Mouse (Mus musculus): Measurements from ENCODE around the gene Ptgds.

Gene Ptgds

DNA sequence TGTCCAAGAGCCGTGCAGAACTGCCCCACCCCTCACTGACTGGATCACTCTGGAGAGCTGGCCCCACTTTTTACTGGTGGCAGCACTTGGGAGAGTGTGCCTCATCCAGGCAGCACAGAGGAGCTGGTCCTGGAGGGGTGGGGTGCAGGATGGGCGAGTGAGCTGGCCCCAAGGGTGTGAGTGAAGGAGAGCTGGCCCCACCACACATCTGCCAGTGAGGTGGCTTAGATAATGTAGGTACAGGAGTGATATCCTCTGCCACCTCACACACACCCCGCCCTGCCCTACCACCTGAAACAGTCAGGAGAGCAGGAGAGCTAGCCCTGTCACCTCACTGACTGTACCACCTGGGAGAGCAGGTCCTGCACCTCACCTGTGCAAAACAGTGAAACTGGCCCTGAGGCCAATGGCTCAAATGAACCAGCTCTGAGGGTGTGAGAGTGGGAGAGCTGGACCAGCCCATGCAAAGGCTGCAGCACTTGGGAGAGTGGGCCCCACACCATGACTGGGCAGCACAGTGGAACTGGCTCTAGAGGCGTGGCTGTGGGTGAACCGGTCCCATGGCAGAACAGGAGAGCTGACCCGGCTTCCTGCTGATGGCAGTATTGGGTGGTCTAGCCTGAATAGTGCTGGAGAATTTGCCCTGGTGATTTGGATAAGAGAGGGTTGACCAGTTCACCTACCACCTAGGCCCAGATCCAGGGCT, 18.3 kb upstream of the Ptgds start:
- in situ Hi-C loops (cut with MboI; ENCODE audit: unreplicated experiment in 2 of 2): no loop called here

DNA sequence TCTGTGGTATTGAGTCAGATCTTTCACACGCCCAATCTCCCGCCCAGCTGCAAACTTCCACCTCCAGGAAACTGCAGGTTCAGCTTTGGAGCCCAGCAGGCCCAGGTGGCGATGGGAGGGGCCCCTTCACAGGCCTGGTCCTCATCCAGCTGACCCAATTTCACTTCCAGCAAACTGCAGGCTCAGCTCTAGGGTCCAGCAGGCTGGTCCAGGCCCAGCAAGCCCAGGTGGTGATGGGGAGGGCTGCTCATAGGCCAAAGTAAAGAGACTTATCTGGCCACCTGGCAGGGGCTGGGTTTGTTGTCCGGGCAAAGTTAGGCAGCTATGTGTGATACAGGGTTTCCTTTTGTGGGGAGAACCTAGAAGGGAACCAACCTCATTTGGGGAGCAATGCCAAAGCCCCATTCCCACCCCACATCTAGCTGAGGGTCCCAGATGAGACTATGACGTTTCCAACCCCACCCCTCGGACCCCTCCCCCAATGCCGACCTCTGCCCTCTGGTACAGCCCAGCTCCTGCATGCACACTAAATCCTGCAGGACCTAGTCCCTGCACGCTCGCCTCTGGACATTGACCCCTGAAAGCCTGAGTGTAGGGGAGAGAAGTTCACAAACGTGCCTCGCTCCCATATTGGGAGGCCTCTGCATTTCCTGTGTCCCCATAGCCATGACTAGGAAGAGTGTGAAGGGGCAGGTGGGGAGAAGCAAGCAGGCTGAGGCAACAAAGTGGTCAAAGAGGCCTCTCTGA, 15.2 kb upstream of the Ptgds start:
- in situ Hi-C loops (cut with MboI; ENCODE audit: unreplicated experiment in 2 of 2): loop anchor here (5.0 kb wide), 2 partner anchors 63 to 203 kb away; partner anchors contain the start of gene Fut7 (in 2 of the 2)

DNA sequence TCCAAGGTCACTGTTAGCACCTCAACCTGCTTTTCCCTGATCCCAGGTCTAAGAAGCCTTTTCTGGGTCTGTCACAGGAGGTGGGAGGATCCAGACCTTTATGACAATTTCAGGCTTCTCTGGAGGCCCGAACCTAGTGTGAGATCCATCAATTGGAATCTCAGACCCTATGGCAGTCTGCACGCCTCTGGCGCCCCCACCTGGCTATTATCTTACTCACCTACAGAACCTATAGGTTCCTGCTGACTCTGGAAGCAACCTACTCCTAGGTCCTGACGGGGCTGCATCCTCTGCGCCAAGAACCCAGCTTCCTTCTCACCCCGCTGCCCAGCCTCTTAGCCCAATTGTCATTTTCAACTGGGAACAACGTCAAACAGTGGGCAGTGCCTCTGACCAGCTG, 13.1 kb upstream of the Ptgds start:
- in situ Hi-C loops (cut with MboI; ENCODE audit: unreplicated experiment in 2 of 2): loop anchor here (5.0 kb wide), 2 partner anchors 61 to 201 kb away; partner anchors contain the start of gene Fut7 (in 2 of the 2)

DNA sequence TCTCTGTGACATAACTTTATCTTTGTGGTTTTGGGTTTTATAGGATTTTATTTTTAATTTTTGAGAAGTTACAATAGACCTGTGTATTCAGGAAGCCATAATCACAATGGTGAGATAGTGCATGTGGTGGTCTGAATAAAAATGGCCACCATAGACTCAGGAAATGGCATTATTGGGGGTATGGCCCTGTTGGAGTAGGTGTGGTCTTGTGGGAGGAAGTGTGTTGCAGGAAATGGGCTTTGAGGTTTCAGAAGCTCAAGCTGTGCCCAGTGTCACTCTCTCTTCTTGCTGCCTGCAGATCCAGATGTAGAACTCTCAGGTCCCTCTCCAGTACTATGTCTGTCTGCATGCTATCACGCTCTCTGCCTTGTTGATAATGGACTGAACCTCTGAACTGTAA, 10.7 kb upstream of the Ptgds start:
- in situ Hi-C loops (cut with MboI; ENCODE audit: unreplicated experiment in 2 of 2): loop anchor here (5.0 kb wide), 2 partner anchors 58 to 198 kb away; partner anchors contain the start of gene Fut7 (in 2 of the 2)

DNA sequence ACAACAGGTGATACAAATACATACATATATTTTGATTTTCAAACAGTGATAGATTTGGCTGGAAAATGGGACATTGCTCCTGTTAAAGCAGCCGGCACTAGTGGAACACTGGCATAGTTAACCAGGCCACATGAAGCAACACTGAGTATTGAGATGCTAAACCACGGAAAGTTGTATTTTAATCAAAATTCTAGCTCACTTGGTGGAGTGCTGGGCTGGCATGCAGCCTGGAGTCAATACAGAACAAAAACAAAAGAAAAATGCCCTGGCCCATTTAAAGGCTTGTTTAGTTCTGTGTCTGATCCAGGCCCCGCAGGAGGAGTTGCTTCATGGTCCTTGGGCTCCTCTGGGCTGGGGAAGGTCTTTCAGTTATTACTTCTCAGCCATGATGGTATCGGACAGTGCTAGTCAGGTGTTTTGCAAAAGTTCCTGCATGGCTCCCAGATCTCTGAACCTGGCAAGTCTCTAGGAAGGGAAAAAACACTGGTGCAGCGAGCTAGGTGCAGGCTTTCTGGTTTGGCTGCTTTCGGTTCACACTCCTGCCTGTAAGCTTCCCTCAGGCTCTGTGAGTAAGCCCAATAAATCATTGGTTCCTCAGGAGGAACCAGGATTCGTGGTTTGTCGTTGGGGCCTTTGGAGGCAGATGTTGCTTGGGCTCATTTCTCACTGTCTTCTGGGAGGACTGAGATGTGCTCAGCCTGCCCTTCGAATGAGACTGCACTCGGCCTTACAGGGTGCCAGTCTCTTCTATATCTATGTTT, 9.9 kb upstream of the Ptgds start:
- in situ Hi-C loops (cut with MboI; ENCODE audit: unreplicated experiment in 2 of 2): loop anchor here (5.0 kb wide), 2 partner anchors 57 to 197 kb away; partner anchors contain the start of gene Fut7 (in 2 of the 2)

DNA sequence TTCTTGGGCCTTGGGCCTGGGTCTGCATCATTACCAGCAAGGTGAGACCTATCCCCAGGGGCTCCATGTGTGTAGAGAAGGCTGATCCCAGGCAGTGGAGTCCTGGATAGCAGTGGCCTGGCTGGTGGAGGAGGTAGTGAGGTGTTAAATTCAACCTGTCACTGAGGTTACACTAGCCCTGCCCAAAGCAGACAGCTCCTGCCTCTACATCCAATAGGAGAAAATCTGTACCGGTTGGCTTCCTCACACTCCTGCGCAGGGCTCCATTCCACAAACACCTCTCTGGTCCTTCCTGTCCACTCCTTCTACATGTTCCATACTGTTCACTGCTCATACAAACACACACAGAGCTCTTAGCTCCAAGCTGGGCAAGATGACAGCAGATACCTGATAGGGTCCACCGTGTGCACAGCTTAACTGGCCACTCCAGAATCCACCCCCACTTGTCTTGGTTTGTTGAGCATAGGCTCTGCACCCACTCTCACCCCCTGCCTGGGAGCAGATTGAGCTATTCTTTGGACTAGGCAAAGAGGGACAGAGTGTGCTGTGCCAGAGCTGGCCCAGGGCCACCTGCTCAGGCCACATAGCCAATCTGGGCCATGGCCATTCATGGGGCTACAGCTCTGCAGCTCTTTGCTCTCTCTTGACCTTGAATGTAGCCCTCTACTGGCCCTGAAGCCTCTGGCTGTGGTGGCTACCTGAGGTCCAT, 8.3 kb upstream of the Ptgds start:
- in situ Hi-C loops (cut with MboI; ENCODE audit: unreplicated experiment in 2 of 2): no loop called here

DNA sequence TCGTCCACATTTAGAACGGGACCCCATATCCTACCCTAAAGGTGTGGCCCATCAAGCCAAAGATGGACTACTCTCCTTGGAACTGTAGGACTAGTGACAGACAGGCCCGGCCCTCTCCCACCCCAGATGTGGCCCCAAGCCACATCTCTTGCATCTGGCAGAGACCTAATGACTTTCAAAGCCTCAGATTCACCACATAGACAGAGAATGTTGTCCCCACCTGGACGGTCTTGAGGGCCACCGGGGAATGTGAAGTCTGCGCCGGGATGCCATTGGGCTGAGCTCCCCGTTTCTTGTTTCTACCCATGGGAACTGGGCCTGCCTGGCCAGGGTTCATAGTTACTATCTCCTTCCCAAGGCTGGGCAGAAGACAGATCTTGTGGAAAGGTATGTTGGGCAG, 7.7 kb upstream of the Ptgds start:
- in situ Hi-C loops (cut with MboI; ENCODE audit: unreplicated experiment in 2 of 2): no loop called here

DNA sequence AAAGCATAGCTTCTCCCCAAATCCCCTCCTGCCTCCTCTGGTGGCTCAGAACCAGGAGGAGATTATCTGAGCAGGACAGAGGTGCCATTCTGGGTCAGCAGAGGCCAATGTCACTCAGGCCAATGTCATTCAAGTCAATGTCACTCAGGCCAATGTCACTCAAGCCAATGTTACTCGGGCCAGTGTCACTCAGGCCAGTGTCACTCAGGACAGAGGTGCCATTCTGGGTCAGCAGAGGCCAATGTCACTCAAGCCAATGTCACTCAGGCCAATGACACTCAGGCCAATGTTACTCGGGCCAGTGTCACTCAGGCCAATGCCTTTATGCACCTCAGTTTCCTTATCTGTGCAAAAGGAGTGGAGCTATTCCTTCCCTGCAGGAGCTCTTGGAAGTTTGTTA, 2.7 kb upstream of the Ptgds start:
- in situ Hi-C loops (cut with MboI; ENCODE audit: unreplicated experiment in 2 of 2): no loop called here

DNA sequence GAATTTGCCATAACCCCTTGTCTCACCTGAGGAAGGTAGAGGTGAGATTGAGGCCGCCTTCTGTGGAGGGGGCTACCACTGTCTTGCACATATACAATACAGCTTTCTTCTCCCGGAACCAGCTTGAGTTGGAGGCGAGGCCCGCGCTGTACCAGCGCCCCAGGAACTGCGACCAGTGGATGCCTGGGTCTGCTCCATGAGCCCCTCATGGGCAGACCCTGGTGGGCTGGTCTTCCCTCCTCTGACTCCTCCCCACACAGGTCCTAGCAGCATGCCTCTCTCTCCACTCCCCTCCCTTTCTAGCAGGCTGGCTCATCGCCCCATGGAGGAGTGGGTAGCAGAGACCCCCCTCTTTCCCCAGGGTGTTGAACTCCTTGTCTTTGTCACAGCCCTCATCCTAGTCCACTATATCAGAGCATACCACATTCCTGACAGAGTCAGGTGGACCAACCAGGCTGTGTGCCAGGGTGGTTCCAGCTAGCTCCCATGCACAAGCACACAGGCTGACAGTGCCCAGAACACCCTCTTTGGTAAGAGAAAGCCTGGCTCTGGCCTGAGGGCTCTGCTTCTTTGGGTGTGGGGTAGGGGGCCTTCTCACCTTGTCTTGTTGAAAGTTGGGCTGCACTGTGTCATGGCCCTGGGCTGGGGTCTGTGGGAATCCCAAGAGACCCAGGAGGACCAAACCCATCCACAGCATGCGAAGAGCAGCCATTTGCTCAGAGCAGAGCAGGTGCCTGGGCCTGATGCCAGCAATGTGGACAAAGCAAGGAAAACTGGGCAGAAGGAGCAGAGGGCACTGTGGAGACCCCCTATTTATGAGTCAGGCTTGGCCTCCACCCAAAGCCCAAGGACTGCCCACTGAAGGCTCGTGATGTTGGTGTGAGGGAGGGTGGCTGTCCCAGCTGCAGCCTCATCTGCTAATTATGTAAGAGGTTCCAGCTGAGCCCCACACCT, 607 bp downstream of the Ptgds start:
- in situ Hi-C loops (cut with MboI; ENCODE audit: unreplicated experiment in 2 of 2): no loop called here

DNA sequence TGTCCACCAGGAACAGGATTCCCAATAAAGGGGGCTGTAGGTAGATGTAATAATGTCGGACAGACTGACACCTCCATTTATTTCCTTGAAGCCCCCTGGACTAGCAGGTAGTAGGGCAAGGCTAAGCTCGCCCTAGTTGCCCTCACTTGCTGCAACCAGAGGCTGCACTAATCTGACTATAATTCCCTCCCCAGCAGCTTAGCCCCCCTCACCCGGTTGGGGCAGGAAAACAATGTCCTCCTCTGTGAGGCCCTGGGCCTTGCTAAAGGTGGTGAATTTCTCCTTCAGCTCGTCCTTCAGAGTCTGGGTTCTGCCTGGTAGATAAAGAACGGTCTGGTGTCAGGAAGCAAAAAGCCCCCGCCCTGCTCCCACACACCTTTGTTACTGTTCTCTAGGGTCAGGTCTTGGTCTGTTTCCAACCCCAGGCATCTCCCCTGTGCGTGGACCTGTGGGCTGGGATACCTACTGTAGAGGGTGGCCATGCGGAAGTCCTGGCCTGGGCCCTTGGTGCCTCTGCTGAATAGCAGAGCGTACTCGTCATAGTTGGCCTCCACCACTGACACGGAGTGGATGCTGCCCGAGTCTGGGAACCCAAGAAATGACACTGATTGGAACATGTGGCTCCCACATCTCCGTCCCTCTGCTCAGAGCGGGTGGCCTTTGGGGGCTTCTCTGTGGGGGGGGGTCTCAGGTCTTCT, 2.1 kb downstream of the Ptgds start:
- in situ Hi-C loops (cut with MboI; ENCODE audit: unreplicated experiment in 2 of 2): no loop called here

DNA sequence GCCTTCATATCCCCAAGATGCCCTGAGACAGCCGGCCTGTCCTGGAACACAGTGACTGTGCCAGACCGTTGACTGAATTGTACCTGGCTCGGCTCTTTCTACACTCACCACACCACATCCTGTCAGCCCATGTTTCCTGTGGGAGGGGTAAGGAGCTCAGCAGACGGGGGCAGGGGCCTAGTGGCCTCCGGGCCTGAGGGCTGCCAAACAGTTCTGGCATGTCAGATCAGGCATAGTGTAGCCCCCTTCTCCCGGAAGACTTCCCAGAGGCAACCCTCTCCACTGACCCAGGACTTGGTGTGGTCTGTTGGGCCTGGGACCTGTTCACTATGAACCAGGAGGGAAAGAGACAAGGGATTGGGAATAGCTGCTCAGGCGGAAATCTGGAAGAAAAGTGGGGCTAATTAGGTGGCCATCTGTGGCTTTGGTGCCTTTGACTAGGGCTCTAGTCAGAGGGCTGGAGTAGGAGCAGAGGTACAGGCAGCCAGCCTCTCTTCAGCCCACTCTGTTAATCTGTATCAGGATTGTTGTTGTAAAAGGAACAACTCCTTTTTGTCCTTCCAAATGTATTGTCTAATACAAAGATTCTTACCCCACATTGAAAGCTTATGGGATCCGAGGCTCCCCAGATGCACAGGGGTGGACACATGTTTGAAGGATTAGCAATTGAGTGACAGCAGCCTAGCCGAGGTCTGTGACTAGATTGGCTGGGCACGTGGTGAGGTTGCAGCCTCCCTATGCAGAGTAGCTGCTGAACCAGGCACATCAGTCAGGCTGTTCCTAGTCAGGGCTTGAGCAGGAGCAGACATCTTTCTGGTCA, 3.8 kb downstream of the Ptgds start:
- in situ Hi-C loops (cut with MboI; ENCODE audit: unreplicated experiment in 2 of 2): no loop called here

DNA sequence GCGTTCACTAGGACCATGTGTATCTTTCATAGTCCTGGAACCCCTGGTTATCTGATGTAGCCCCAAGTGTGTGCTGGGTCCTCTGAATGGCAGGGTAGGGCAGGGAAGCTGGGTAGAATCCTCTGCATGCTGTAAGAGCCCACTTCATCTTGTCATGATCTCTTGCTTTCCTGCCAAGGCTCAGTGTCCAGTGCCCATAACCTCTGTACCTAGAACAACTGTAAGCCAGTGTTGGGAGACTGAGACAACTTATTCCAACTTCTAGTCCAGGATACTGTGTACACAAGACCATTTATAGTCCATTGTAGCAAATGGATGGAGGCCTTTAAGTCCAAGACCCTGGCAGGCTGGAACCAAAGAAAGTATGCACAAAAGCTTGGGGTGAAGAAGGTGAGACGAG, 4.6 kb downstream of the Ptgds start:
- in situ Hi-C loops (cut with MboI; ENCODE audit: unreplicated experiment in 2 of 2): no loop called here

DNA sequence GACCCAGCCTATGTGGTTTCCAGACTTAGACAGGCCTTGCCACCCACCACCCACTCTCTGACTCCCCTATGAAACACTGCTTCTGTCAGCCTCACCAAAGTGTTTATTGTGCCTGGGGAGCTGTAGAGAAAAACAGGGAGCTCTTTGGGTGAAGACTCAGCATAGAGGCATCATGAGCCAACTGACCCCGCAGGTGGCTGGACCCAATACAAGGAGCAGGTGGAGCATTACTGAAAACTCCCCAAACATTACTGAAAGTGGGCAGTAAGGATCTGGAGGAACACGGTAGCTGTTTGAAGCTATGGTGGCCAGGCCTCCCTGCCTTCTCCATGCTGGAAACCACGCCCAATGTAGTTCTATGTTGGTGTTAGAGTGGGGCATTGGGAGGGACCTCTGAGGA, 6.2 kb downstream of the Ptgds start:
- in situ Hi-C loops (cut with MboI; ENCODE audit: unreplicated experiment in 2 of 2): no loop called here

DNA sequence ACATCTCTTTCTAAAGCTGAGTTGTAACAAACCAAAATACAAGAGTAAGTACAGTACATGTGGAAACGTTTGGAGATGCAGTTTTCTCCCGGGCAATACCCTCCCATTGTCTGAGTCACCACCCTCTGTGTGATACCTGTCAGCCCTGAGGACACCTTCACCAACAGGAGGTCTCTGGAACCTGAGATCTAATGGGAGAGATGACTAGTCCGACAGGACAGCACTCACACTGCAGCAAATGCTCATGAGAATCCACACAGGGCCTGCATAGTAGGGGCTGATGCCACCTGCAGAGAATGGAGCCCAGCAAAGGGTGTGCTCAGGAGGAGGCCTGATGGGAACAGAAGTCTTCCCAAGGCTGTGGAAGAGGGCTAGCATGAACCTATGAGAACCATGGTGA, 8.4 kb downstream of the Ptgds start:
- in situ Hi-C loops (cut with MboI; ENCODE audit: unreplicated experiment in 2 of 2): no loop called here

DNA sequence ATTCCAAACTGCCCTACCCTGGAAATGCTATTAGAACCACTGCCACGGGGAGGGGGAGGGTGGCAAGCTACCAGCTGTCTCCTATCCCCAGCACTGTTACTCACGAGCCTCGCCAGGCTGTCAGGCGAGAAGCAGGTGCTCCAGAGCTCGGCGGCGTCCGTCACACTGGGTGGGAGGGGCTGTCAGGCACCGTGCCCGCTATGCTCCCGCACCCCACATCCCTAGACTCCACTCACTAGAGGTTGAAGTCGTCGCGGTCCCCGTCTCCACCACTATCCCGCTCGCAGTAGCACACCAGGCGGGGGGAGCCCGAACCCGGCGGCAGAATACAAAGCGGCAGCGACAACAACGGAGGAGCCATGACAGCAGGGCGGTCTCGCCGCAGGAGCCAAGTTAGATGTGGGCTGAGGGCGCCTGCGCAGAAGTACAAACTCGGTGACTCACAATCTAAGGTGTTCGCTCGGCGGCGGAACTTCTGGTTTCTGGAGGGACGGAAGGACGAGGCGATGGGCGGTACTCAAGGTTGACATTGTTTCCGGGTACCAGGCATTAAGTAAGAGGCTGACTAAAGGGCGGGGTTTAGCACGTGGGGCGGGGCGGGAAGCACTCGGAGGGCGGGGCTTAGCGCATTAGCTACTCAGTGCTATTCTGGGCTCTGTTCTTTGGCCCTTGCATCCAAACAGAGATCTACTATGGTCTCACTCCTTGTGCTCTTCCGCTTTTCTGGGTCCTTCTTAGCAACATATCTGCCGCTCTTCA, 9.1 kb downstream of the Ptgds start, which contains the start of gene Paxx:
Gene Paxx (minus strand): TSS at position 544 of the 759 bp plus-strand sequence.
- in situ Hi-C loops (cut with MboI; ENCODE audit: unreplicated experiment in 2 of 2): no loop called here

DNA sequence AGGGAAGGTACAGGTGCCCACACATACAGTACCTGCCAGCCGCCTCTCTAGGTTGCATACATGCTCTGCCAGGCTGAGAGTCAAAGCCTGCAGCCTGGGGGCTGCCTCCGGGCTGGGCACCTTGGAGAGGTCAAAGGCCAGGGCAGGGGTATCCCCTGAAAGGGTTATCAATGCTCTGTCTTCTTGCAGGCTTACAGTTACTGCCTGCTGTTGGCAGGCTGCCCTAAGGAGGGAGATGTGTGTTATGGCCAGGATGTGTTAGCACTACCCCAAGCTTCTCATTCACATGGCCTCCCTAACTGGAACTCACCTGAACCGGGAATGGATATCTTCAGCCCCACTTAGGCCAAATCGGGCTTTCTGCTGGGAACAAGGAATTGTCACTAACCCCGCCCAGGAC, 9.7 kb downstream of the Ptgds start:
- in situ Hi-C loops (cut with MboI; ENCODE audit: unreplicated experiment in 2 of 2): no loop called here

DNA sequence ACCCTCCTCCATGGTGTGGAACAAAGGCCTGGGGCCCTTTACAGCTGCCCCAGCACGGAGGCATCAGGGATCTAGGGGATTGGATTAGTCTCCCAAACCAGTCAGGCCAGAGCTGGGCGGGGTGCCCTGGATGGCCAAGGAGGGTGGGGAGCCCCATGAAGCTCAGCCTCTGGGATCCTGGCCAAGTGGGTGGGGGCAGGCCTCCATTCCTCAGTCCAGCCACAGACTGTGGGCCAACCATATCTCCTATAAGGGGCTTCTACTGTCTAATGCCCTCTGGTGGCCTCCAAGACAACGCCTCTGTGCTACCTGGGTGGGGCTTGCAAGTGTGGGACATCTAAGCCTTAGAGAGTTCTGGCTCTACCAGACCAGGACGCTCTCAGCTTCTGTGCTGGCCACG, 10.9 kb downstream of the Ptgds start:
- in situ Hi-C loops (cut with MboI; ENCODE audit: unreplicated experiment in 2 of 2): no loop called here

All from v-Abl transformed pro-B cells (cell line).